Mouse (Mus musculus) left cerebral cortex, adult 18-20 months (tissue): Measurements from ENCODE around the gene Rps27l. TPM values are rescaled to one million over a fixed set of nuclear protein-coding genes. Genes with fewer than 3 reads are reported as not detected.

Source experiments
- DNase-seq, 2 experiments: peaks; one replicate each; pipeline ENCODE4 v3.0.0; 2021 to 2022; ENCODE audit warnings: low spot score in 2 of 2, mixed read lengths in 1 of 2
- total RNA-seq, 2 experiments: library from RNA; stranded (reverse); gene quantifications; 2 replicates each; pipeline ENCODE4 v1.2.3; 2021

Gene Rps27l
- total RNA-seq, 2 experiments from 2014 or later, result 34.6 to 37.2 TPM

GRCm38 (mm10) chr9:66919382-66919971, 26.4 kb upstream of the Rps27l start, which contains the start of gene Rab8b:
Rab8b (minus strand) TSS chr9:66919687.
- peak; percentile 97 to 98 for DNase-seq

GRCm38 (mm10) chr9:66919981-66920380, 25.9 kb upstream of the Rps27l start:
- DNase-seq, result peak; percentile 7 to 29

GRCm38 (mm10) chr9:66920488-66921279, 25.2 kb upstream of the Rps27l start:
- no peak for DNase-seq

- no peak for DNase-seq
Observed at GRCm38 (mm10) chr9:66922076-66922475, 23.8 kb upstream of the Rps27l start.

- DNase-seq, result no peak
Observed at GRCm38 (mm10) chr9:66925853-66926252, 20.0 kb upstream of the Rps27l start.

GRCm38 (mm10) chr9:66927696-66928402, 18.0 kb upstream of the Rps27l start:
- DNase-seq, result no peak

- DNase-seq, result no peak
Observed at GRCm38 (mm10) chr9:66930351-66930750, 15.5 kb upstream of the Rps27l start.

GRCm38 (mm10) chr9:66933869-66934808, 11.7 kb upstream of the Rps27l start:
- DNase-seq, result no peak

- no peak for DNase-seq
Observed at GRCm38 (mm10) chr9:66937507-66937906, 8.4 kb upstream of the Rps27l start.

- peak in 1 of 2 experiments; percentile 43 for DNase-seq
Observed at GRCm38 (mm10) chr9:66938836-66939235, 7.0 kb upstream of the Rps27l start.

GRCm38 (mm10) chr9:66945161-66945560, 725 bp upstream of the Rps27l start:
- DNase-seq, result no peak

GRCm38 (mm10) chr9:66948536-66948935, 2.6 kb downstream of the Rps27l start:
- DNase-seq, result no peak

- DNase-seq, result no peak
Observed at GRCm38 (mm10) chr9:66952321-66952720, 6.4 kb downstream of the Rps27l start.

- no peak for DNase-seq
Observed at GRCm38 (mm10) chr9:66952886-66953285, 7.0 kb downstream of the Rps27l start.

GRCm38 (mm10) chr9:66957451-66957850, 11.6 kb downstream of the Rps27l start:
- DNase-seq, result no peak

GRCm38 (mm10) chr9:66961478-66961877, 15.6 kb downstream of the Rps27l start:
- peak in 1 of 2 experiments; percentile 35 for DNase-seq

GRCm38 (mm10) chr9:66967492-66967891, 21.6 kb downstream of the Rps27l start:
- DNase-seq, result no peak

GRCm38 (mm10) chr9:66971116-66971515, 25.2 kb downstream of the Rps27l start:
- DNase-seq, result no peak

GRCm38 (mm10) chr9:66974721-66975225, 28.9 kb downstream of the Rps27l start:
- peak; percentile 40 to 51 for DNase-seq

GRCm38 (mm10) chr9:66975239-66975645, 29.4 kb downstream of the Rps27l start, which contains the start of gene Lactb:
Lactb (minus strand) TSS chr9:66975484.
- peak; percentile 95 to 97 for DNase-seq
